8 mouse cellular contexts compared by ENCODE assay signal in the genomic region with DNA sequence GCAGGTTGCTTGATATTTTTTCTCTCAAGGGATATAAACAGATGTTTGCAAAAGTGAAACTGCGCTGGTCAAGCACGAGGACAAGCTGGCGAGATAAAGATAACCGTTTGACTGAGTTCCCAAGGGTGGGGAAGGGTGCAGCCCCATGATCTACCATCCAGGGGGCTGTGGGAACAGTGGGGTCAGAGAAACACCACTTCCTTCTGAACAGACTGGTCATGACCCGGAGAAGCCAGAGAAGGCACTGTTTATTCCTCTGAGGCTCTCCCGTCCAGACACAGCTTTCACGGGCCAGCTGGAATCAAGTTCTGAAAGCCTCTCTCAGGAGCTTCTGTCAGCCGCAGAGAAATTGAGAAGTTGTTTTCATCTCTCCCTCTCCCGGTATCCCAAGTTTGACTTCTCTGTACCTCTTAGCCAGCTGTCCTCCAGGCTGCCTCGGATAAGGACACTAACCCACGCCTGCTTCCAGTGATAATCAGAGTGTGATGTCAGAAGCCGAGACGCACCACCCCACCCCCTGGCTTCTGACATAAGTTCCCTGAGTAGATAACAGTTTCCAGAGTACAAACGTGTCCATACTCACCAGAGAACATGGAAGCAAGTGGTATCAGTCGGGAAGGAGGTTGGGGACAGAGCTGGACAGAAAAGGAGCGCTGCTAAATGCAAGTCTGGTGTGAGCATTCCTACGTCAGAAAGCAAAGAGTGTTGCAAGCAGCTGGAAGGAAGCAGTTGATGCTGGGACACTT. TPM values are rescaled to one million over a fixed set of nuclear protein-coding genes. Genes with fewer than 3 reads are reported as not detected.
DNase-seq lines count a peak whose midpoint lies in the region; ATAC-seq lines count a peak whose summit lies in the region.

A gene (minus strand): TSS at position 722 of the 746 bp plus-strand sequence.

- H3K4me1 ChIP-seq in neural tube, embryonic 11.5 days (ENCODE audit: control insufficient read depth, insufficient read depth, low read length) = no peaks in the 10 kb centered on the region
- H3K4me1 ChIP-seq in lung, embryonic 16.5 days (replicated peaks; ENCODE audit: control insufficient read depth, insufficient read depth, low read length) = peaks cover 10% of the 10 kb centered on the region

- H3K4me2 ChIP-seq in neural tube, embryonic 11.5 days (ENCODE audit: low read depth) = peak within 1 kb of the TSS; percentile 16; the same call in 1 of the 2 replicates
- peak within 1 kb of the TSS; percentile 66 for H3K4me2 ChIP-seq in lung, embryonic 16.5 days (ENCODE audit: low read depth, low read length)

- no peak within 1 kb of the TSS for H3K9ac ChIP-seq in neural tube, embryonic 11.5 days (ENCODE audit: low read length)
- H3K9ac ChIP-seq in lung, embryonic 16.5 days (ENCODE audit: low read length) = peak within 1 kb of the TSS; percentile 57

- H3K4me3 ChIP-seq in neural tube, embryonic 11.5 days (ENCODE audit: low read depth, low read length) = peak within 1 kb of the TSS; percentile 6; the same call in 1 of the 2 replicates
- H3K4me3 ChIP-seq in lung, embryonic 16.5 days (ENCODE audit: low read length) = peak within 1 kb of the TSS; percentile 49

- H3K9me3 ChIP-seq in neural tube, embryonic 11.5 days (ENCODE audit: control insufficient read depth, low read length) = no peaks in the 10 kb centered on the region
- H3K9me3 ChIP-seq in lung, embryonic 16.5 days (ENCODE audit: control insufficient read depth, low read length) = no peaks in the 10 kb centered on the region

- H3K36me3 ChIP-seq in neural tube, embryonic 11.5 days (ENCODE audit: control insufficient read depth, insufficient read depth, low read length) = no peaks in the 10 kb centered on the region
- H3K36me3 ChIP-seq in lung, embryonic 16.5 days (ENCODE audit: control insufficient read depth, insufficient read depth, low read length) = no peaks in the 10 kb centered on the region

- DNase-seq in neural tube, embryonic 11.5 days (ENCODE audit: low spot score) = no peak
- no peak for DNase-seq in neural tube, embryonic 10.5 days (ENCODE audit: extremely low spot score, low spot score)
- DNase-seq in embryo, embryonic 11 days = peak; percentile 44
- DNase-seq in heart, adult 8-10 months (ENCODE audit: low spot score) = peak; percentile 75
- DNase-seq in kidney, adult 18-20 months = peak; percentile 52
- DNase-seq in retina, embryonic 14.5 days (ENCODE audit: low spot score) = peak; percentile 42
- no peak for DNase-seq in cerebellum, adult 9-11 months

- no peak for ATAC-seq in neural tube, embryonic 11.5 days (ENCODE audit: insufficient read depth, low FRiP score, low TSS enrichment)
- ATAC-seq in lung, embryonic 16.5 days (ENCODE audit: low read depth) = peak; percentile 69

- no peaks in the 10 kb centered on the region for H3K27me3 ChIP-seq in neural tube, embryonic 11.5 days (ENCODE audit: control insufficient read depth, insufficient read depth, low read length)
- no peaks in the 10 kb centered on the region for H3K27me3 ChIP-seq in lung, embryonic 16.5 days (ENCODE audit: control insufficient read depth, insufficient read depth, low read depth, low read length)

- H3K27ac ChIP-seq in neural tube, embryonic 11.5 days (ENCODE audit: low read depth, low read length) = no peak within 1 kb of the TSS
- H3K27ac ChIP-seq in lung, embryonic 16.5 days (ENCODE audit: low read length) = peak within 1 kb of the TSS; percentile 10; the same call in 1 of the 2 replicates

- 58% methylated on average over 17 of the region's 17 CpGs for WGBS in neural tube, embryonic 11.5 days
- WGBS in lung, embryonic 16.5 days = 3% methylated on average over 17 of the region's 17 CpGs

RNA-seq across cellular contexts. Expression of the gene that starts here (rescaled TPM):
- 0.54 and 1.6 TPM in 2 replicates for polyA plus RNA-seq in neural tube, embryonic 11.5 days (2014; fragmentation: Nextera tagmentation; extraction: Ambion mirVana)
- 10 to 100 TPM in 3 of 4 experiments, 1 to 10 TPM in 1; 8.5 to 13.7 (median 10.8) TPM for total RNA-seq in heart, adult 8-10 months (2022)
- 6.7 and 8.2 TPM in 2 replicates for polyA plus RNA-seq in lung, embryonic 16.5 days (2015; fragmentation: Nextera tagmentation; extraction: Ambion mirVana)

Comparison
In these comparisons a context has a peak if more than half of its experiments do, and no peak if none do; other contexts are left out.
1. DNase-seq: peak in embryo, embryonic 11 days (single experiment), heart, adult 8-10 months (single experiment), kidney, adult 18-20 months (single experiment) and retina, embryonic 14.5 days (single experiment); none in neural tube, embryonic 11.5 days (single experiment), neural tube, embryonic 10.5 days (single experiment) and cerebellum, adult 9-11 months (single experiment).